In genomic region chr1:51525563-51526265, GRCm38 (mm10) we compare ENCODE assay signal across 31 mouse cellular contexts. TPM values are rescaled to one million over a fixed set of nuclear protein-coding genes. Genes with fewer than 3 reads are reported as not detected.
DNase-seq lines count a peak whose midpoint lies in the region; ATAC-seq lines count a peak whose summit lies in the region.
"Had no signal": no experiment of that assay in that cellular context is flagged by ENCODE, and none has a peak within 500 bp of the region (broad histone marks: within the 10 kb centered on the region; RNA-seq: fewer than 3 reads in every experiment).

No protein-coding gene starts in this region.

- H3K9ac ChIP-seq in liver, embryonic 12.5 days, result no peak overlapping the region
- H3K9ac ChIP-seq: embryonic facial prominence, embryonic 15.5 days; forebrain, embryonic 13.5 days; heart, embryonic 13.5 days; hindbrain, embryonic 15.5 days; intestine, embryonic 15.5 days; liver, embryonic 14.5 days; lung, embryonic 14.5 days; midbrain, embryonic 15.5 days; neural tube, embryonic 13.5 days had no signal

- no peak overlapping the region for H3K4me3 ChIP-seq in liver, embryonic 12.5 days
- H3K4me3 ChIP-seq: embryonic facial prominence, embryonic 10.5 days; embryonic facial prominence, embryonic 15.5 days; forebrain, embryonic 13.5 days; heart, embryonic 13.5 days; hindbrain, embryonic 15.5 days; intestine, embryonic 15.5 days; layer of hippocampus, adult 2 months; midbrain, embryonic 10.5 days; midbrain, embryonic 15.5 days; neural tube, embryonic 13.5 days had no signal

- peaks cover 15% of the 10 kb centered on the region for H3K4me1 ChIP-seq in liver, embryonic 12.5 days
- H3K4me1 ChIP-seq: hindbrain, embryonic 15.5 days; intestine, embryonic 15.5 days; midbrain, embryonic 15.5 days; neural tube, embryonic 13.5 days had no signal

- WGBS in liver, embryonic 12.5 days (ENCODE audit: insufficient replicate concordance), result 86% methylated on average over 1 of the region's 1 CpGs

- ATAC-seq in activated CD4-positive, CD25-positive, alpha-beta regulatory T cell, adult 4 months, result peak; percentile 69
- peak; percentile 81 for ATAC-seq in inflammation-experienced regulatory T-cells, adult 6 months
- no peak for ATAC-seq in liver, embryonic 12.5 days
- ATAC-seq: forebrain, embryonic 13.5 days; intestine, embryonic 15.5 days; midbrain, embryonic 15.5 days had no signal

- no peaks in the 10 kb centered on the region for H3K36me3 ChIP-seq in liver, embryonic 12.5 days
- H3K36me3 ChIP-seq: embryonic facial prominence, embryonic 10.5 days; embryonic facial prominence, embryonic 15.5 days; heart, embryonic 13.5 days; hindbrain, embryonic 15.5 days; intestine, embryonic 15.5 days; midbrain, embryonic 10.5 days; midbrain, embryonic 15.5 days; neural tube, embryonic 13.5 days had no signal

- no peaks in the 10 kb centered on the region for H3K9me3 ChIP-seq in liver, embryonic 12.5 days (replicated peaks)
- H3K9me3 ChIP-seq: embryonic facial prominence, embryonic 10.5 days; embryonic facial prominence, embryonic 15.5 days; forebrain, embryonic 13.5 days; heart, embryonic 13.5 days; hindbrain, embryonic 15.5 days; intestine, embryonic 15.5 days; midbrain, embryonic 10.5 days; midbrain, embryonic 15.5 days; neural tube, embryonic 13.5 days had no signal

- H3K4me2 ChIP-seq in liver, embryonic 12.5 days, result no peak overlapping the region
- H3K4me2 ChIP-seq: embryonic facial prominence, embryonic 15.5 days; forebrain, embryonic 13.5 days; heart, embryonic 13.5 days; hindbrain, embryonic 15.5 days; intestine, embryonic 15.5 days; lung, embryonic 14.5 days; midbrain, embryonic 15.5 days; neural tube, embryonic 13.5 days had no signal

- no peak overlapping the region for H3K27ac ChIP-seq in liver, embryonic 12.5 days
- H3K27ac ChIP-seq: embryonic facial prominence, embryonic 10.5 days; embryonic facial prominence, embryonic 15.5 days; forebrain, embryonic 13.5 days; heart, embryonic 13.5 days; hindbrain, embryonic 15.5 days; intestine, embryonic 15.5 days; layer of hippocampus, adult 2 months; liver, embryonic 14.5 days; midbrain, embryonic 10.5 days; midbrain, embryonic 15.5 days; neural tube, embryonic 13.5 days; stomach, postnatal 0 days had no signal

- peak; percentile 53 for DNase-seq in 3134 (ENCODE audit: extremely low read depth, insufficient read length, low spot score)
- peak; percentile 58 for DNase-seq in CD4-positive, CD25-positive, alpha-beta regulatory T cell, adult 2 months (ENCODE audit: low read depth, low spot score)
- no peak for DNase-seq in testis, postnatal 14 days (ENCODE audit: low spot score)
- no peak for DNase-seq in cerebellum, adult 18-20 months
- DNase-seq in thymus, postnatal 25 days, result no peak
- DNase-seq: adrenal gland, postnatal 10 days; B cell, adult 2 months; cerebellum, postnatal 14 days; gastrocnemius, postnatal 14 days; heart, postnatal 10 days; kidney, adult 2 months; kidney, postnatal 36 days; lung, embryonic 14.5 days; lung, postnatal 14 days; right cerebral cortex, postnatal 4 days; thymus, adult 2 months had no signal

- no peaks in the 10 kb centered on the region for H3K27me3 ChIP-seq in liver, embryonic 12.5 days (replicated peaks)
- H3K27me3 ChIP-seq: embryonic facial prominence, embryonic 15.5 days; forebrain, embryonic 13.5 days; heart, embryonic 13.5 days; hindbrain, embryonic 15.5 days; intestine, embryonic 15.5 days; midbrain, embryonic 15.5 days; neural tube, embryonic 13.5 days had no signal

RNA-seq across cellular contexts. Expression of gene Nabp1, which starts 47.5 kb away (rescaled TPM):
- polyA plus RNA-seq in activated CD4-positive, CD25-positive, alpha-beta regulatory T cell, adult 4 months (2017; shearing (Covaris generic)), result 10 to 100 TPM; 36.4 to 49.1 TPM
- 10 to 100 TPM; 32.7 to 58.5 (median 36.0) TPM for polyA plus RNA-seq in inflammation-experienced regulatory T-cells, adult 6 months (2017; shearing (Covaris generic))
- polyA plus RNA-seq in liver, embryonic 12.5 days (2016; fragmentation: Nextera tagmentation; extraction: Ambion mirVana), result 5.3 and 6.8 TPM in 2 replicates

Comparison
In these comparisons a context has a peak if more than half of its experiments do, and no peak if none do; other contexts are left out.
1. DNase-seq: peak in 3134 (single experiment) and CD4-positive, CD25-positive, alpha-beta regulatory T cell, adult 2 months (single experiment); none in testis, postnatal 14 days (single experiment), cerebellum, adult 18-20 months (0 of 2) and thymus, postnatal 25 days (single experiment).